Mouse (Mus musculus) liver, adult 2 months (tissue): Measurements from ENCODE around the gene Il4i1. TPM values are rescaled to one million over a fixed set of nuclear protein-coding genes. Genes with fewer than 3 reads are reported as not detected.

ENCODE experiments used
- DNase-seq: peaks from one replicate; pipeline ENCODE4 v3.0.0-alpha.2; 2011; ENCODE audit warnings: low read depth, low spot score; ENCODE audit errors: extremely low read depth
- H3K27ac ChIP-seq: fragments of 200-500 bp; replicated peaks from 2 replicates; pipeline ENCODE4 v1.5.1; 2012; ENCODE audit warnings: low read depth, mild to moderate bottlenecking, control low read depth, inconsistent platforms, low read length; ENCODE audit not compliant: insufficient read depth
- H3K27me3 ChIP-seq: fragments of 200-500 bp; 2 replicates; pipeline ENCODE4 v1.6.1; 2012; ENCODE audit warnings: mild to moderate bottlenecking, moderate library complexity, low read length, inconsistent platforms; ENCODE audit not compliant: control insufficient read depth, insufficient read depth
- H3K36me3 ChIP-seq: fragments of 200-500 bp; 2 replicates; pipeline ENCODE4 v1.6.1; 2012; ENCODE audit warnings: low read length, inconsistent platforms; ENCODE audit not compliant: control insufficient read depth, insufficient read depth
- H3K4me1 ChIP-seq: fragments of 200-500 bp; 2 replicates; pipeline ENCODE4 v1.6.1; 2011; ENCODE audit warnings: low read length; ENCODE audit not compliant: control insufficient read depth, insufficient read depth
- H3K4me3 ChIP-seq: fragments of 200-500 bp; 2 replicates; pipeline ENCODE4 v1.5.1; 2011; ENCODE audit warnings: low read depth, mild to moderate bottlenecking, control low read depth, low read length, moderate library complexity; ENCODE audit not compliant: insufficient read depth
- H3K79me2 ChIP-seq: fragments of 200-500 bp; 2 replicates; pipeline ENCODE4 v1.6.1; 2012; ENCODE audit warnings: inconsistent platforms, mild to moderate bottlenecking, low read length, moderate library complexity; ENCODE audit not compliant: control insufficient read depth, insufficient read depth
- H3K9ac ChIP-seq: fragments of 200-500 bp; 2 replicates; pipeline ENCODE4 v1.6.1; 2012; ENCODE audit warnings: low read depth, mild to moderate bottlenecking, control low read depth, inconsistent platforms, low read length
- CTCF ChIP-seq: fragments of 200-500 bp; IDR thresholded peaks from 2 replicates; pipeline ENCODE4 v1.5.1; 2011; ENCODE audit warnings: low read depth, low read length, control low read depth
- POLR2A ChIP-seq: fragments of 200-500 bp; IDR thresholded peaks from 2 replicates; pipeline ENCODE4 v1.6.1; 2011; ENCODE audit warnings: low read length, control low read depth; ENCODE audit not compliant: insufficient read depth; ENCODE audit errors: extremely low read depth
- WGBS: fragments of 180-500 bp; shearing (Covaris S2); methylation state at CpG from one replicate; pipeline ENCODE4 v1.1.7; 2018; 5-methylcytosine and 5-hydroxymethylcytosine counted together
- polyA plus RNA-seq: library from polyadenylated mRNA; depleted of rRNA; stranded (reverse); fragments of >200 nt; gene quantifications from 2 replicates; pipeline ENCODE4 v1.2.3, GENCODE M21; 2012
- total RNA-seq: library from RNA; depleted of rRNA; stranded (reverse); fragments of >200 nt; gene quantifications from 2 replicates; pipeline ENCODE4 v1.2.3, GENCODE M21; 2014

Gene Il4i1
- total and polyA plus RNA-seq, 2 experiments: 0.65 to 1.7 TPM

GRCm38 (mm10) chr7:44826771-44827170 is 10.6 kb downstream of the Il4i1 start:
- Histone ChIP-seq H3K27me3 (no peaks in the 10 kb centered on the region), H3K79me2 (peaks cover 64% of the 10 kb centered on the region), H3K4me1 (no peaks in the 10 kb centered on the region), H3K36me3 (peaks cover 11% of the 10 kb centered on the region; the same call in 1 of the 2 replicates), H3K27ac (no peak overlapping the region), H3K4me3 (no peak overlapping the region), H3K9ac (no peak overlapping the region)
- WGBS: 82% methylated on average over 3 of the region's 3 CpGs
- no peak for TF ChIP-seq CTCF
- DNase-seq: no peak

GRCm38 (mm10) chr7:44828706-44829105 is 12.5 kb downstream of the Il4i1 start:
- H3K4me1 ChIP-seq: no peaks in the 10 kb centered on the region; the same call in 1 of the 2 replicates
- H3K9ac ChIP-seq: no peak overlapping the region
- H3K36me3 ChIP-seq: peaks cover 11% of the 10 kb centered on the region; the same call in 1 of the 2 replicates
- H3K79me2 ChIP-seq: peaks cover 51% of the 10 kb centered on the region
- 89% methylated on average over 5 of the region's 5 CpGs for WGBS
- H3K27me3 ChIP-seq: no peaks in the 10 kb centered on the region
- H3K4me3 ChIP-seq: no peak overlapping the region
- no peak for TF ChIP-seq CTCF
- no peak for TF ChIP-seq POLR2A
- no peak overlapping the region for H3K27ac ChIP-seq
- DNase-seq: no peak

GRCm38 (mm10) chr7:44832763-44833162 is 16.6 kb downstream of the Il4i1 start:
- TF ChIP-seq POLR2A: no peak
- TF ChIP-seq CTCF: no peak
- Histone ChIP-seq H3K27ac (no peak overlapping the region), H3K4me1 (no peaks in the 10 kb centered on the region; the same call in 1 of the 2 replicates), H3K9ac (no peak overlapping the region), H3K4me3 (no peak overlapping the region), H3K79me2 (peaks cover 18% of the 10 kb centered on the region), H3K27me3 (no peaks in the 10 kb centered on the region), H3K36me3 (peaks cover 11% of the 10 kb centered on the region; the same call in 1 of the 2 replicates)
- 82% methylated on average over 4 of the region's 4 CpGs for WGBS
- DNase-seq: no peak

GRCm38 (mm10) chr7:44835373-44836015 is 19.3 kb downstream of the Il4i1 start:
- H3K27ac ChIP-seq: no peak overlapping the region
- no peak overlapping the region for H3K9ac ChIP-seq
- no peak overlapping the region for H3K4me3 ChIP-seq
- H3K27me3 ChIP-seq: no peaks in the 10 kb centered on the region
- TF ChIP-seq CTCF: no peak
- no peak for TF ChIP-seq POLR2A
- H3K79me2 ChIP-seq: no peaks in the 10 kb centered on the region; the same call in 1 of the 2 replicates
- DNase-seq: no peak
- H3K36me3 ChIP-seq: peaks cover 4% of the 10 kb centered on the region; the same call in 1 of the 2 replicates
- no peaks in the 10 kb centered on the region; the same call in 1 of the 2 replicates for H3K4me1 ChIP-seq
- 92% methylated on average over 1 of the region's 1 CpGs for WGBS

GRCm38 (mm10) chr7:44836016-44836404 is 19.8 kb downstream of the Il4i1 start:
- Histone ChIP-seq H3K36me3 (no peaks in the 10 kb centered on the region), H3K4me1 (no peaks in the 10 kb centered on the region; the same call in 1 of the 2 replicates), H3K9ac (no peak overlapping the region), H3K79me2 (no peaks in the 10 kb centered on the region), H3K27ac (no peak overlapping the region), H3K4me3 (no peak overlapping the region), H3K27me3 (no peaks in the 10 kb centered on the region)
- no peak for DNase-seq
- 73% methylated on average over 3 of the region's 3 CpGs for WGBS
- TF ChIP-seq POLR2A (no peak), CTCF (no peak)

GRCm38 (mm10) chr7:44836423-44837053 is 20.4 kb downstream of the Il4i1 start:
- Histone ChIP-seq H3K9ac (no peak overlapping the region), H3K79me2 (no peaks in the 10 kb centered on the region), H3K27ac (no peak overlapping the region), H3K27me3 (no peaks in the 10 kb centered on the region), H3K4me1 (no peaks in the 10 kb centered on the region; the same call in 1 of the 2 replicates), H3K36me3 (no peaks in the 10 kb centered on the region), H3K4me3 (no peak overlapping the region)
- no peak for DNase-seq
- 80% methylated on average over 9 of the region's 9 CpGs for WGBS
- TF ChIP-seq CTCF (no peak), POLR2A (no peak)
